Mouse (Mus musculus): ENCODE measurements around the gene Etnk1. TPM values are rescaled to one million over a fixed set of nuclear protein-coding genes. Genes with fewer than 3 reads are reported as not detected.

Etnk1 gene
- total and polyA plus RNA-seq, 3 experiments, result 29.9 to 37.0 (median 33.6) TPM

GRCm38 (mm10) chr6:143135097-143135496 is 31.9 kb upstream of the Etnk1 start:
- Histone ChIP-seq H3K27ac (ENCODE audit: control insufficient read depth, low read depth, low read length) (no peak overlapping the region), H3K36me3 (ENCODE audit: control insufficient read depth in 1 of 2, insufficient read depth in 2 of 2, low read length in 2 of 2) (no peaks in the 10 kb centered on the region), H3K79me2 (ENCODE audit: control insufficient read depth, insufficient read depth, low read length, poor library complexity) (no peaks in the 10 kb centered on the region), H3K9ac (ENCODE audit: control insufficient read depth, low read depth, low read length, poor library complexity, severe bottlenecking) (no peak overlapping the region), H3K4me1 (ENCODE audit: control insufficient read depth in 1 of 2, insufficient read depth in 2 of 2, low read length in 2 of 2) (no peaks in the 10 kb centered on the region), H3K4me3 (ENCODE audit: control insufficient read depth in 1 of 2, insufficient read depth in 1 of 2, low read depth in 2 of 2, low read length in 2 of 2) (no peak overlapping the region), H3K9me3 (replicated peaks; ENCODE audit: insufficient read depth, low read length) (no peaks in the 10 kb centered on the region), H3K27me3 (ENCODE audit: control insufficient read depth in 1 of 2, insufficient read depth in 2 of 2, low read length in 2 of 2) (peaks cover 1 to 2% of the 10 kb centered on the region in 2 experiments; a peak in 2 of 4 replicates)
- TF ChIP-seq MXI1 (IDR thresholded peaks at IDR 0.05; ENCODE audit: low read depth, low read length) (no peak), ZKSCAN1 (IDR thresholded peaks at IDR 0.05; ENCODE audit: low read depth, low read length) (no peak), TAL1 (IDR thresholded peaks at IDR 0.05; ENCODE audit: low read length) (no peak)
- DNase-seq (ENCODE audit: low read depth, low spot score), result no peak

- no peak for TF ChIP-seq ZC3H11A (IDR thresholded peaks at IDR 0.05; ENCODE audit: low read depth, low read length)
- TF ChIP-seq ZNF384 (IDR thresholded peaks at IDR 0.05; ENCODE audit: low read depth, low read length), result no peak
- no peak for TF ChIP-seq GABPA (IDR thresholded peaks at IDR 0.05; ENCODE audit: low read depth, low read length)
- no peak for TF ChIP-seq MAFK (IDR thresholded peaks at IDR 0.05; ENCODE audit: borderline replicate concordance, low read depth, low read length)
- no peak for TF ChIP-seq MAZ (IDR thresholded peaks at IDR 0.05; ENCODE audit: low read depth, low read length)
- no peak for TF ChIP-seq MYB (IDR thresholded peaks at IDR 0.05; ENCODE audit: low read depth, low read length)
- TF ChIP-seq POLR2AphosphoS2 (IDR thresholded peaks at IDR 0.05; ENCODE audit: low read length), result no peak
- TF ChIP-seq MEF2A (IDR thresholded peaks at IDR 0.05; ENCODE audit: extremely low read depth, insufficient replicate concordance, low read depth, low read length, poor library complexity, severe bottlenecking), result no peak
- no peak for TF ChIP-seq RAD21 (IDR thresholded peaks at IDR 0.05; ENCODE audit: low read depth, low read length)
- no peaks in the 10 kb centered on the region for H3K9me3 ChIP-seq (replicated peaks; ENCODE audit: insufficient read depth, low read length)
- H3K27ac ChIP-seq (ENCODE audit: control insufficient read depth, low read depth, low read length), result no peak overlapping the region
- H3K27me3 ChIP-seq (ENCODE audit: control insufficient read depth in 1 of 2, insufficient read depth in 2 of 2, low read length in 2 of 2), result peaks cover 1 to 2% of the 10 kb centered on the region in 2 experiments; a peak in 2 of 4 replicates
- H3K4me1 ChIP-seq (ENCODE audit: control insufficient read depth in 1 of 2, insufficient read depth in 2 of 2, low read length in 2 of 2), result no peaks in the 10 kb centered on the region
- no peaks in the 10 kb centered on the region for H3K36me3 ChIP-seq (ENCODE audit: control insufficient read depth in 1 of 2, insufficient read depth in 2 of 2, low read length in 2 of 2)
- no peak for DNase-seq (ENCODE audit: low read depth, low spot score)
- H3K9ac ChIP-seq (ENCODE audit: control insufficient read depth, low read depth, low read length, poor library complexity, severe bottlenecking), result no peak overlapping the region
- no peak overlapping the region for H3K4me3 ChIP-seq (ENCODE audit: control insufficient read depth in 1 of 2, insufficient read depth in 1 of 2, low read depth in 2 of 2, low read length in 2 of 2)
- H3K79me2 ChIP-seq (ENCODE audit: control insufficient read depth, insufficient read depth, low read length, poor library complexity), result no peaks in the 10 kb centered on the region
These were observed 30.3 kb upstream of the Etnk1 start for GRCm38 (mm10) chr6:143136688-143137087.

- no peak for DNase-seq (ENCODE audit: low read depth, low spot score)
- Histone ChIP-seq H3K27me3 (ENCODE audit: control insufficient read depth in 1 of 2, insufficient read depth in 2 of 2, low read length in 2 of 2) (peaks cover 1 to 2% of the 10 kb centered on the region in 2 experiments; a peak in 2 of 4 replicates), H3K9ac (ENCODE audit: control insufficient read depth, low read depth, low read length, poor library complexity, severe bottlenecking) (no peak overlapping the region), H3K79me2 (ENCODE audit: control insufficient read depth, insufficient read depth, low read length, poor library complexity) (no peaks in the 10 kb centered on the region), H3K9me3 (replicated peaks; ENCODE audit: insufficient read depth, low read length) (no peaks in the 10 kb centered on the region), H3K36me3 (ENCODE audit: control insufficient read depth in 1 of 2, insufficient read depth in 2 of 2, low read length in 2 of 2) (no peaks in the 10 kb centered on the region), H3K4me3 (ENCODE audit: control insufficient read depth in 1 of 2, insufficient read depth in 1 of 2, low read depth in 2 of 2, low read length in 2 of 2) (no peak overlapping the region), H3K4me1 (ENCODE audit: control insufficient read depth in 1 of 2, insufficient read depth in 2 of 2, low read length in 2 of 2) (no peaks in the 10 kb centered on the region), H3K27ac (ENCODE audit: control insufficient read depth, low read depth, low read length) (no peak overlapping the region)
- TF ChIP-seq NRF1 (IDR thresholded peaks at IDR 0.05; ENCODE audit: insufficient read depth, low read depth, low read length, poor library complexity, severe bottlenecking) (no peak), USF2 (IDR thresholded peaks at IDR 0.05; ENCODE audit: borderline replicate concordance in 1 of 2, insufficient read depth in 1 of 2, low read depth in 1 of 2, low read length in 2 of 2) (no peak), MYC (IDR thresholded peaks at IDR 0.05; ENCODE audit: low read depth, low read length) (no peak), GATA1 (IDR thresholded peaks at IDR 0.05; ENCODE audit: low read depth, low read length) (no peak), TAL1 (IDR thresholded peaks at IDR 0.05; ENCODE audit: low read length) (no peak), KAT2A (conservative IDR thresholded peaks at IDR 0.05; ENCODE audit: low read depth, low read length) (no peak), ZNF384 (IDR thresholded peaks at IDR 0.05; ENCODE audit: low read depth, low read length) (no peak), ZKSCAN1 (IDR thresholded peaks at IDR 0.05; ENCODE audit: low read depth, low read length) (no peak), GABPA (IDR thresholded peaks at IDR 0.05; ENCODE audit: low read depth, low read length) (no peak)
These were observed 29.7 kb upstream of the Etnk1 start for GRCm38 (mm10) chr6:143137341-143137740.

Data from MEL (cell line).